Mouse (Mus musculus): Measurements from ENCODE around the gene Pdzd9. TPM values are rescaled to one million over a fixed set of nuclear protein-coding genes. Genes with fewer than 3 reads are reported as not detected.

Pdzd9 gene
- polyA plus RNA-seq (2012; rRNA removed) = not detected in 2 replicates

GRCm38 (mm10) chr7:120670153-120670875 is at the start of gene Pdzd9:
TSS of gene Pdzd9 (minus strand) at chr7:120670343.

GRCm38 (mm10) chr7:120677001-120677643 is 7.0 kb upstream of the Pdzd9 start, which contains the start of gene Mosmo:
TSS of gene Mosmo (plus strand) at chr7:120677618.

GRCm38 (mm10) chr7:120634711-120635361 is 35.3 kb downstream of the Pdzd9 start, which contains the start of gene Uqcrc2:
TSS of gene Uqcrc2 (plus strand) at chr7:120635176.

Other genes with a start within 250 kb of the Pdzd9 start
- gene Uqcrc2, start 35.2 kb downstream of the Pdzd9 start, polyA plus RNA-seq (2012; rRNA removed) = 19.5 and 24.5 TPM in 2 replicates
- gene Mosmo, start 7.3 kb upstream of the Pdzd9 start, polyA plus RNA-seq (2012; rRNA removed) = 6.2 and 10.4 TPM in 2 replicates
- gene Vwa3a, start 69.0 kb upstream of the Pdzd9 start, polyA plus RNA-seq (2012; rRNA removed) = 0.10 and 0.35 TPM in 2 replicates
- not detected in 2 replicates for gene Gm5737, start 142.0 kb upstream of the Pdzd9 start, polyA plus RNA-seq (2012; rRNA removed)
- gene Eef2k, start 172.5 kb upstream of the Pdzd9 start, polyA plus RNA-seq (2012; rRNA removed) = 9.4 and 13.1 TPM in 2 replicates
- gene Polr3e, start 247.4 kb upstream of the Pdzd9 start, polyA plus RNA-seq (2012; rRNA removed) = 6.7 and 6.9 TPM in 2 replicates